Mouse (Mus musculus) cerebral cortex, adult 2 months (tissue): ENCODE measurements around the gene Tmem184b.

Source experiments
- WGBS: fragments of 180-500 bp; shearing (Covaris S2); methylation state at CpG from one replicate; pipeline ENCODE4 v1.1.7; 2018; 5-methylcytosine and 5-hydroxymethylcytosine counted together

Tmem184b gene

DNA sequence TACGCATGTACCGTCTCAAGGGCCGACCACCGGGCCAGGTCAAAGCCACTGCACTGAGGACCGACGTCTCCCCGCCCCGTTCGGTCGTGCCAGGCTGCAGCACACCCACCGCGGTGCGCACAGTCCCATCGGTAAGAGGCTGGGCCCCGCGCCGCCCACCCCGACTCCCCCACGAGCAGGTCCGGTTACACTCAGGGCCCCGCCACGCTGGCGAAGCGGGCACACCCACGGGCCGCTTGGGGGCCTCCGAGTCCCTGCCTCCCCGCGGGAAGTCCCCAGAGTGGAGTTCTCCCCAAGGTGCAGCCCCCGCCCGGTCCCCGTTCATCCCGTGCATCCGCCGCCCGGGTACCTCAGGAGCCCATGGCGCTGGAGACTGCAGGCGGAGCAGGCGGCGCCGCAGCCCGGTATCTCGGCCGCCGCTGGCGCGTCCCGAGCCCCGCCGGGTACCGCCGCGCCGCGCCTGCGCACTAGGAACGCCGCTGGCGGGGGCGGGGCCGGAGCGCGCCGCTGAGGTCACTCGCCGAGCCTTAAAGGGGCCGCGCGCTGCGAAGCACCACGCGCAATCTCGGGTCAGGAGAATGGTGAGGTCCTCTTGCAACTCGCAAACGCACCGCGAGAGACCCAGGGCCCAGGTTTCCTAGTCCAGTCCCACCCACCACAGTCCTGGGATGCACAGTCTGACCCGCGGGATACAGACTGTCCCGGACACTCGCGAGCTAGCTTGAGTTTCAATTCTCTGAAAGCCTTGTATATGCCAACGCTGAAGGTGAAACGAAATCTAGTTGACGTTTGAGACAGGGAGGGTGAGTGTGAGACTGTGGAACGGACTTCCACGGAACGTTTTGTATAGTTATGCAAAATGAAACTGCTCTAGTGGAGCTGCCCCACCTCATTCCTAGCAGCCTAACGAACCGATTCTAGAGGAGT lies at the start of gene Tmem184b:
TSS of gene Tmem184b (minus strand) at position 734 of the 927 bp plus-strand sequence.
- under 1% methylated on average over 90 of the region's 90 CpGs for WGBS

DNA sequence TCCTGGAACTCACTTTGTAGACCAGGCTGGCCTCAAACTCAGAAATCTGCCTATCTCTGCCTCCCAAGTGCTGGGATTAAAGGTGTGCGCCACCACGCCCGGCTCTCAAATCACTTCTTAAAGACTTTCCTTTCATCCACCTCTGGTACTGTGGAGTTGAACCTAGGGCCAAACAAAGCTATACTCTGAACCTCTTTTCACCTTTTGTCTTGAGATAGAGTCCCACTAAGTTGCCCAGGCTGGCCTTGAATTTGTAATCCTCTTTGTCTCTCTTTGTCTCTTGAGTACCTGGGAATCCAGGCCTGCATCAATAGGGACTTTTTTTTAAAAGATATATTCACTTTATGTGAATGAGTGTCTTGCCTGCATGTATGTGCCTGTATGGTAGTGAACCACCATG lies 44.7 kb upstream of the Tmem184b start:
- WGBS: 95% methylated on average over 3 of the region's 3 CpGs

DNA sequence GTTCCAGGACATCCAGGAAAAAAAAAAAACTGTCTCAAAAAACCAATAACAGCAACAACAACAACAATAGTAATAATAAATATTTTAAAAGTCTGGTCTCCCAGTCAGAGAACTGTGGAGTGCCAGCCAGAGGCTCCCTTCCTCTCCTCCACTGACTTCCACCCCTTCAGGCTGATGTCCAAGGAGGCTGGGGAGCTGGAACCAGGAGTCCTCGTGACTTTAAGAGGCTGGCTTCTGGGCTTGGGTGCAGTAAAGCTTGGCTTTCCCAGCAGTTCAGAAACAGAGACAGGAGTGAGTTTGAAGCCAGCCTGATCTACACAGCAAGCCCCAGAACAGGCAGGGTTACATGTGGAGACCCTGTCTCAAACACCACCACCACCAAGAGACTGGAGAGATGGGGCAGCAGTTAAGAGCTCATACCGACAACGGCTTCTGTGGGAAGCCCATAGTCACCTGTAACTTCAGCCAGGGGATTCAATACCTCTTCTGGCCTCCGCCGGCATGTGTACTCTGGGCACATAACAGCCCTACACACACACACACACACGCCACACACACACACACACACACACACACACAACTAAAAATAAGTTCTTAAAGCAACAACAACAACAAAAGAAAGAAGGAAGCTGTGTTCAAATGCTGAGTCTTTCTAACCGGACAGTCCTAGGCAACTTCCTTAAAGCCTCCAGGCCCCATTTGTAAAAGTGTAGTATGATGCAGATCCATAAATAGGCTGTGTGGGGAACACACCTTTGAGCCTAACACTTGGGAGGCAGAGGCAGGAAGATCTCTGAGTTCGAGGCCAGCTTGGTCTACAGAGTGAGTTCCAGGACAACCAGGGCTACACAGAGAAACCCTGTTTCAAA lies 42.7 kb upstream of the Tmem184b start:
- 82% methylated on average over 8 of the region's 8 CpGs for WGBS

DNA sequence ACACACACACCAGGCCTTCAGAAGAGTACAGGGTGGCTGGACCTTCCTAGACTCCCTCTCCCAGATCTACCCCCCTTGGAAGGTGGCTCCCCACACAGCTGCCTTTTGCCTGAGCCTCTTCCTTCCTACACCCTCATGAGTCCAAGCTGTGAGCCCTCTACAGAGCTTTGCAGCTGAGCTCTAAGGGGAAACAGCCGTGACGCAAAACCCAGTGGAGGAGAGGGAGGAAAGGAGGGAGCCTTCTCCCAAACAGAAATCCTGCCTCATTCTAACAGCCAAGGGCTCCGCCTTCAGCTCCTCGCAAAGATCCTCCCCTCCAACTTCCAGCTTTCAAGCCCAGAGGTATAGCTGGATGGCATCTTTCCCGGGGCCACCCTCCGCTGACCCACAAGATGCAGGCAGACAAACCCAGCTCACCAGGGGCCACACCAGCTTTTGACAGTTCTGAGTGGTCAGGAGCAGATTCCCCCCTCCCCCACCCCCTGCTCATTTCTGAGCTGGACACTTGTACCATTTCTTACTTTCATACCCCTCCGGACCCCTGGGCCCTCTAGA lies 40.6 kb upstream of the Tmem184b start:
- 54% methylated on average over 7 of the region's 7 CpGs for WGBS

DNA sequence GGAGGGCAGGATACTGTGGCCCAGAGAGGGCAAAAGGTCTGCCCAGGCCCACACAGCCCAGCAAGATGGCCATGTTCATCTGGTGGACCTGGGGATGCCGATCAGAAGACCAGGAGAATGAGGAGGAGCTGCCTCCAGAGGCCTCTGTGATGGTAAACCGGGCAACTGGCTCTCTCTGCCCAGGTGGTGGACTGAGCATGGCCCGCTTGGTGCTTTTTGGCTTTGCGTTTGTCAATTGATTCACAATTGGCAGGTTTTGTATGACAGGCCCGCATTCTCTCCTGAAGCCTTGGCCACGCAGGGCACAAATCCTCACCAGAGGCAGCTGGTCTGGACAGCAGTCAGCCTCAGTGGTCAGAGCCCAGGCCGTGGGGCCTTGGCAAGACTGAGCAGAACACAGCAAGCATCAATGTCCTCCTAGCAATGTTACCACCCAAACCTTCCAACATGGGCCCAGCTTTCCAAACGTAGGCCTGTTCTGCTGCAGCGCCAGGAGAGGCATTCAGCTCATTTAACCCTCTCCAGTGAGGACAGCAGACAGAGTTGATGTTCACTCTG lies 39.7 kb upstream of the Tmem184b start:
- 76% methylated on average over 9 of the region's 9 CpGs for WGBS

DNA sequence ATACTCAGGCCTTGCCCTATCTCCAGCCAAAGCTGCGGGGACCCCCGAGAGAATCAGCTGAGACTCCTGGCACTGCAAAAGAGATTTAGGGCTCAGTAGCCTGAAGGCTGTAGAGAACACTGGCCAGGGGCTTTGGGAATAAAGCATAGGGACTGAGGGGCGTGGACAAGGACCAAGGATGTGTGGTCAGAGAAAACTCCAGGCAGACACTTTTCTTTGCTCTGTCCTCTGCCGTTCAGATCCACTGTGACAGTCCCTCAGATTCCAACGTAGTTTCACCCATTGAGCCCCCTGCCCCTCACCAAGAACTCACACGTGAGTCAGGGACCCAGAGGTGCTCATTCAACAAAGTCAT lies 38.9 kb upstream of the Tmem184b start:
- WGBS: 8% methylated on average over 6 of the region's 6 CpGs

DNA sequence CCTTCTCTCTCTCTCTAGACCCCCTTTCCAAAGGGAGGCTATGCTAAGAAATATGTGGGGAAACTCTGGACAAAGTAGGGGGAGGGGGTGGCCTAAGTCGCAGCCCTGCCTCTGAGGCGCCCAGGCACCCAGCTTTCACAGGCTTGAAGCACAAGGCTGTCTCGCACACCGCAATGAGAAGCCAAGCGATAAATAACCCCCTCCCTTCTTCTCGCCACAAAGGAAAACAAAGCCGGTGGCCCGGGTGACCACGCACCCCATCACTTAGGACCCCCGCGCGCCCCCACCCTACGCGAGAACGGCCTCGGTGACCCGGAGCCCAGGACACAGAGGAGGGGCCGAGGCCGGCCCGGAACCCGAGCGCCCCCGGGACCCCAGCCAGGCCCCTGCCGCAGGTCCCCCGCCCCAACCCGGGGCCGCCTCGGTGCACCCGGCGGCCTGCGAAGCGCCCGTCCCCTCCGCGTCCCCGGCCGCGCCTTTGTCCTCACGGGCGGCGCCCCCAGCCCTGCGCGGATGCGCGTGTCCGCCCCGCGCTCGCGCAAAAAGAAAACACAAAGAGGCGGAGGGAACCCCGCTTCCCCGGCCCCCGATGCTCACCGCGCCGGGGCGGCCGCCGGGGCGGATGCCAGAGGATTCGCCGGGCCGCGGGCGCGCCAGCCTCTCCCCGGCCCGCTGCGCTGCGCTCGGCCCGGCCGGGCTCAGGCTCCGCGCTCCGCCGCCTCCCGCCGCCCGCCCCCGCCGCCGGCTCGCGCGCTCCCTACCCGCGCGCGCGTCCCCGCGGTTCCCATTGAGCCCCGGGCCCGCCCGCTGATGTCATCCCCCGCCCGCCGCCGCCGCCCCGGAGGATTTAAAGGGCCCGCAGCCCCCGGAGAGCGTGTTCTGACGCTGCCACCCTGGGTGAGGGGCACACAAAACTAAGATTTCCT lies 38.2 kb upstream of the Tmem184b start:
- under 1% methylated on average over 101 of the region's 107 CpGs for WGBS

DNA sequence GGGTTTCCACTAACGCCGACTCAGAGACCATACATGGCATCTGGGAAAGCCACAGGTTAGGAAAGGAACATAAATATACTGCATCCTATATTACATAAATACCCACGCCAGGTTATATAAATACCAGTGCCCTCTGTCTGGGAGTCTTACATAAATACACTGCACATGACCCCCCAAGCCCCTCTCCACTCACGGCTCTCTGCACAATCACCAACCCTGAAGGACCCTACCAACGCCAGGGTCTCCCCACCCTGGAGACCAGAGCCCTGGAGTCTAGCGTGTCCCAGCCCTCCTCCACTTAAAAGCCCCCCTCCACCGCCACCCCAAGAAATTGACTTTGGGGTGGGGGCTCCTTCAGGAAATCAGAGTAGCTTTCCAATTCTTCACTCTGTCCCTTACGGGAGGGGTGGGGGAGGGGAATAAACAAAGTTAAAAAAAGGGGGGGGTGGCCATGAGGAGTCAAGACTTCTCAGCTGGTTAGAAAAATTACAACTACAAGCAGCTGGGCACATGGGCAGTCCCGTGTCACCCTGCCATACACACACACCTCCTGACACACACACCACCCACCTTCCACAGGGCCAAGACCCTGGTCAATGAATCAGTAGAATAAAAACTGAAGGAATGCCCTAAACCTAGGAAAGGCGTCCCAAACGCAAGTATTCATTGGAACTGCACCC lies 37.4 kb upstream of the Tmem184b start:
- WGBS: 5% methylated on average over 11 of the region's 11 CpGs

DNA sequence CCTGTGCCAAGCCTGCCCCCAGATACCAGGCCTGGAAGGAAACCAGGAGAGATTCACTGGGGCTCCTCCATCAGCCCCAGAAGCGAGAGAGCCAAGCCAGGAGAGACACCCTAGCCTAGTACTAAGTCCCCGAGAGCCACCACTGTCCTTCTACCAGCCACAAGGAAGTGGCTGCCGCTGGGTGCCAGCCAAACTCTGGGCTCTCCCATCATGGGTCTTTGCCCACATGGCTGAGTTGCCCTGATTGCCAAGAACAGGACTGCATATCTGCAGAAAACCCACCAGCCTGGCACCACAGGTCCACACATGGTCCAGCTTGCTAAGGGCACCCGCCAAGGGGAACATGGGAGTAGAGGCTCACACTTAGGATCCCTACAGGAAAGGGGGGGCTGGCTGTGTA lies 36.9 kb upstream of the Tmem184b start:
- WGBS: 9% methylated on average over 4 of the region's 4 CpGs

DNA sequence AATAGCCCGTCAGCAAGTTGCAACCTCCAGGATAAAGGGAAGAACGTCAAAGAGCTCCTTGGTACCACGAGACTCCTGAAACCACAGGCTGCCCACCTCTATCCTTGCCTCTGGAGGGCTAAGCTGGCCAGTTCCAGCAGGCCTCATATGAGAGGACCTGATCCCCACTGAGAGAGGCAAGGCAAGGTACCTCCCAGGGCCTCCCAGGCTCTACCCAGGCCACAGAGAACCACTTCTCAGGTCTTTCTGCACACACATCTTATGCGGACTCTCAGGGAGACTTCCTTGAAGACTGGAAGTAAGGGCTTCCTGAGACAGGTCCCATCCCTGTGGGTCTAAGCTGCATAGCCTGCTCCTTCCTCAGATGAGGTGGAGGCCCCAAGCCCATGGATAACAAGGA lies 36.0 kb upstream of the Tmem184b start:
- 57% methylated on average over 4 of the region's 4 CpGs for WGBS

DNA sequence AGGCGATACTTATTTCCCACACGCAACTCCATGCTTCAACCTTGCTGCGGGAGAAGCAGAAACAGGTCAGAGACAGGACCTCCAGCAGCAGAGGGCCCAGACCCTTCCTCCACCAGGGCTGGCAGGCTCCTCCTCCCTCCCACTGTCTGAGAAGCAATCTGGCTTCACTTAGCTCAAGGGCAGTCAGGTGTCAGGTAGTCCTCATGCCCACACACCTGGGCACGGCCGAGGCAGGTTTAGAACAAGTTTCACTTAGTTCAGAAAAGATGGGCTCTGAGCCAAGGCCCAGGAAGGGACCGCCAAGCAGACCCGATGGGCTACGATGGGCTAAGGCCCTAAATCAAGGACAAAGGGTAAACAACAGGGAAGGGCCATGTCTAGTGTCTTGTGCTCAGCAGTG lies 35.4 kb upstream of the Tmem184b start:
- WGBS: 58% methylated on average over 8 of the region's 8 CpGs

DNA sequence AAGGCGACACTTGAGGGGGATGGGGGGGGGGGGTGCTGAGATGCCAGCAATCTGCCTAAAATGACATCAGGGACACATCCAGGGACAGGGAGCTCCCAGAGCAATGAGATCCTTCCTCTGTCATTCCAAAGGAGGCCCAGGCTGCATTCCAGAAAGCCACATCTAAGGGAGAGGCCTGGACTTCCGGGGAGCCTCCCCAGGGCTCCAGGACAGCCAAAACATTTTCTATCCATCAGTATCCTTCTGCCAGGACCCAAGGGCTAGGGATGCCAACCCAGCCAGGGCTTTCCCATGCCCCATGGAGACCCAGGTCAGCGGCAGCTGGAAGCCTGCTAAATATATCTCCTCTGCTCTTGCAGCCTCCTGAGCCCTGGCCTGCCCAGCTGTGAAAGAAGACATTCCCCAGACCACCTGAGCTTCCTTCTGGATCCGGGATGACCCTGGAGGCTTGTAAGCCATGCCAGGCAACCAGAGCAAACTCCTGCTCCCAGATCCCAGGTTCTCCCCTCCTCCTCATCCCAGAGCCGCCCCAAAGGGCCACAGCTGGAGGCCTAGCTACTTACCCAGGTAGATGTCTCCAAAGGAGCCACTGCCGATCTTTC lies 34.9 kb upstream of the Tmem184b start:
- WGBS: 74% methylated on average over 6 of the region's 6 CpGs

DNA sequence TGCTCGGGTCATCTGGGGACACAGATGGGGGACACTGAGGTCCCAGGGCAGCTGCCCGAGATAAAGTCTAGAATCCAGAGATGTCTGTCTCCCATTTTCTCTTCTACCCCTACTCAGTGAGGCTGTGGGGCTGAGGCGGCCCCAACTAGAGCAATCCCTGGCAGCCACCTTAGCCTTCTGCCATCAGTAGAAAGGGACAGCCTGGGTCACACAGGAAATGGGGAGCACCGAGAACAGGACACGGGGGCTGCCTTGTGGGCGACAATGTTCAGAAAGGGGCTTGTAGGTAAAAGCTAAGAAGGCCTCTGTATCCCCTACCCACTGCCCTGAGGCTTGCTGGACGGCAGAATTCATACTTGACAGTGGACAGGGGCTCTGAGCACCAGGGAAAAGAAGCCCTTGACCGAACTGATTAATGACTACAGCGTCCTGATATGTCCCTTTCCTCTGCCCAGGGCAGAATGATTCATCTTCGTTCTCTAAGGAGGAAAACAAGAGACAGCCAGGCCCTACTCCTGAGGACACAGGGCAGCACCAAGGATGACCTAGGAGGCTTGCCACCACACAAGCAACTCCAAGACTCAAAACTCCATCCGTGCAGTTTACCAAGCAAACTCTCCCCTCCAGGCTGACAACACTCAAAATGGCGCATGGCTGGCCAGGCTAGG lies 34.3 kb upstream of the Tmem184b start:
- 81% methylated on average over 12 of the region's 12 CpGs for WGBS

DNA sequence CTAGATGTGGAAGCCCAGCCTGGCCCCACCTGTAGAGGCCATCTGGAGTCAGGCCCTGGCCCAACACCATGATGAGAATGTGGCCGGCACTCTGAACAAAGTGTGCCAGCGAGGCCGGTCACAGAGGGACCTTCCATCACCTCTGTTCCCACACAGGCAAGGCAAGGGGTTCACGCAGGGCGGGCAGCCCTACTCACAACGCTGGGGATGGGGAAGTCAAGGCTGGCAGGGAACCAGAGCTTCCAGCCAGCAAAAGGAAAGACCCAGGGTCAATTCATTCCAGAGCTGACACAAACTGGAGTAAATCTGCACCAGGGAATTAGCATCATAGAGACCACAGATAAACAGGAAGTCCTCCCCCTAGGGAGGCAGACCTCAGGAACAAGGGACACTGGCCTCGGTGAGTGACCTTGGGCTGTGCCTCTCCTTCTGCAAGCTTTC lies 33.1 kb upstream of the Tmem184b start:
- WGBS: 39% methylated on average over 7 of the region's 7 CpGs

DNA sequence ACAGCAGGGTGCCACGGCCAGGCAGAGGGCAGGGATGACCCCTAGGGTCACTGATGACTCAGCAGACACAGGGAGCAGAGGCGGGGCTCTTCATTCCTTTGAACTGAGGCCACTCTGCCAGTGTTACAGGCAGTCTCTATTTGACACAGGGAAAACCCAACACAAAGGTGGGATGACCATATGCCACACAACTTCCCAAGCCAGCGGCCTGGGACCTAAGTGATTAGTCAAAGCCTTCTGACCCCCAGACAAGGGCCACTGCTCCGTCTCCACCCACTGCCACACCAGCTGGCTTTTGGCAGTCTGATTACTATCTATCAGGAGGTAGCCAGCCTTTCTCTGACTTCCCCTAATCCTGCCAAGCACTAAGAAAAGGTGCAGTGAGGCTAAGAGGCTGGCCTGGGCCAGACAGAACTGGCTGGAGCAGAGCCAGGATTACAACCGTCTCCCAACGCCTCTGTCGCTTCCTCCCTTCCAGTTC lies 31.9 kb upstream of the Tmem184b start:
- 42% methylated on average over 7 of the region's 7 CpGs for WGBS

DNA sequence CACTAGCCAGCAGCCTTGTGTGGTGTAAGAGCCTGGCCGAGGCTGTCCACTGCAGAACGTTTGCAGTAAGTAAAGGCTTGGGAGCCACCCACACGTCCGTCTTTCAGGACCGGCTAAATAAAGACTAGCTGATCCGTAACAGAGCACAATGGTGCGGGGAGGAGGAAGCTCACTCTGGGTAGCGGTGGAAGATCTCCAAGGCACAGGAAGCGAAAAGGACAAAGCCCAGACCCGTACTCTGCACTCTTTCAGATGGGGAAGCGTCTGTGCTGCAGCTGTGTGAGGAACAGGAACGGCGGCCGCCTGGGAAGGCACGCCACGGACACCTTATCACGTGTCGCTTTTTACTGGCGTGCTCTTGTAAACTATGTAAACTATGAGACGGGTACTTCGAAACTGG lies 29.5 kb upstream of the Tmem184b start:
- WGBS: 10% methylated on average over 21 of the region's 21 CpGs

DNA sequence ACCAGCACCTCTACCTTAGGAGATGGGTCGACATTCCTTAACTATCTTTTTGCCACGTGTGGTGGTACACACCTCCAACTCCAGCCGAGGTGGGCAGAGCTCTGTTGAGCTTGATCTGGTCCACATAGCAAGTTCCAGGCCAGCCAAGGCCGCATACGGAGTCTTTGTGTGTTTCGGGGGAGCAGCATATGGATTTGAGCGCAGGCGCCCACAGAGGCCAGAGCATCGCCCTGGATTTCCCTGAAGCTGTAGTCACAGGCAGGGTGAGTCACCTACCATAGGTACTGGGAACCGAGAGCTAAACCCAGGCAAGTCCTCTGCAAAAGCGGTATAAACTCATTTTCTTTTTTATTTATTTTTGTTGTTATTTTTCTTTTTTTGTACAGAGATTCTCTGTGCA lies 29.0 kb upstream of the Tmem184b start:
- 51% methylated on average over 11 of the region's 11 CpGs for WGBS

DNA sequence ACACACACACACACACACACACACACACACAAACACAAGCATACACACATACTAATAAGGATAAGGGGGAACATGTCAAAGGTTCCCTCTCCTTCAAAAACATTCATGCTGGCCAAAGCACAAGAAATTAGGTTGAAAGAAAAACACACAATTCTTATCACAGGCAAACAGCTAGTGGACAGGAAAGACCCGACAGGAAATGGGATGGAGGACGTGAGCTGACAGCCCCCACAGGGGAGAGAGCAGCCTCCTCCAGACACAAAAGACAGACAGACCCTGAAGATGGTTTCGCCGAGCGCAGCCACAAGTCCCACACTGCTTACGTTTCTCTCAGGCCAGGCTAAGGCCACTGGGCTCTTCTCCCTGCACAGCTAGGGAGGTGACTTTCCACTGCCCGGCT lies 28.6 kb upstream of the Tmem184b start:
- 46% methylated on average over 7 of the region's 7 CpGs for WGBS

DNA sequence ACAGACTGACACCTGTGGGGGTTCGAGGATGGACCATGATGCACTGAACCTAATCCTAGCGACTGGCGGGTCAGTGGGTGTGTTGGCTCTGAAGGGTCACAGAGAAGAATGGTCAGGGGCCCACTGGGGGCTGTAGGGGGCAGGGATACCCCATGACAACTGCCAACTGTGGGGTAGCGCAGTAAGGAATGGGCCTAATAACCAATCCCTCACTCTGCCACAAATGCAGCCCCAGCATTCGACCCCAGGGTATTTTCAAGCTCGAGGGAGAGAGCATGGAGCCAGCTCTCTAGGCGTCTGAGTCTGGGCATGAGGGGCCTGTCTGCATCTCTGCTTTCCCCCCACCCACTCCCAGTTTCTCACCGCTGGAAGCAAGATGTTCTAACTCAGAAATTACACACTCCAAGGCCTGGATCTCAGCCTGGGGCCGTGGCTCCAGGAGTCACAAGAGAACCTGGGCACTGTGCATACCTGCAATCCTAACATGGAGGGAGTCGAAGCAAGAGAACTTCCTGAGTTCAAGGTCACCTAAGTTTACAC lies 27.2 kb upstream of the Tmem184b start:
- WGBS: 75% methylated on average over 10 of the region's 10 CpGs
